Mouse (Mus musculus) midbrain, postnatal 0 days (tissue): Measurements from ENCODE around the gene Aspn. TPM values are rescaled to one million over a fixed set of nuclear protein-coding genes. Genes with fewer than 3 reads are reported as not detected.

Experiments
- ATAC-seq: fragments of 200-750 bp; cut with Nextera tagmentation; 2 replicates; pipeline ENCODE4 v1.8.0; 2017; ENCODE audit warnings: moderate number of reproducible peaks, mild to moderate bottlenecking, moderate TSS enrichment, moderate library complexity; ENCODE audit not compliant: low FRiP score
- DNase-seq: peaks from one replicate; pipeline ENCODE4 v3.0.0-alpha.2; 2015; ENCODE audit warnings: low spot score
- H3K27ac ChIP-seq: fragments of 300-500 bp; sonication (generic); 2 replicates; pipeline ENCODE4 v1.5.1; 2014; ENCODE audit warnings: low read depth, mild to moderate bottlenecking, low read length, mixed read lengths
- H3K27me3 ChIP-seq: fragments of 300-500 bp; sonication (generic); 2 replicates; pipeline ENCODE4 v1.6.1; 2014; ENCODE audit warnings: low read length, control low read depth, mixed read lengths; ENCODE audit not compliant: insufficient read depth
- H3K36me3 ChIP-seq: fragments of 300-500 bp; sonication (generic); 2 replicates; pipeline ENCODE4 v1.6.1; 2014; ENCODE audit warnings: low read length, control low read depth, mixed read lengths; ENCODE audit not compliant: insufficient read depth
- H3K4me1 ChIP-seq: fragments of 300-500 bp; sonication (generic); 2 replicates; pipeline ENCODE4 v1.6.1; 2014; ENCODE audit warnings: mild to moderate bottlenecking, control low read depth, antibody characterized with exemption, low read length, mixed read lengths; ENCODE audit not compliant: insufficient read depth
- H3K4me2 ChIP-seq: fragments of 300-500 bp; sonication (generic); 2 replicates; pipeline ENCODE4 v1.6.1; 2014; ENCODE audit warnings: low read depth, mild to moderate bottlenecking, low read length, mixed read lengths; ENCODE audit not compliant: poor library complexity, severe bottlenecking
- H3K4me3 ChIP-seq: fragments of 300-500 bp; sonication (generic); 2 replicates; pipeline ENCODE4 v1.5.1; 2014; ENCODE audit warnings: low read depth, mild to moderate bottlenecking, low read length, moderate library complexity
- H3K9ac ChIP-seq: fragments of 300-500 bp; sonication (generic); replicated peaks from 2 replicates; pipeline ENCODE4 v1.6.1; 2014; ENCODE audit warnings: mild to moderate bottlenecking, low read length, moderate library complexity, mixed read lengths; ENCODE audit not compliant: poor library complexity, severe bottlenecking
- H3K9me3 ChIP-seq: fragments of 300-500 bp; sonication (generic); 2 replicates; pipeline ENCODE4 v1.6.1; 2016; ENCODE audit warnings: low read length, control low read depth
- CTCF ChIP-seq: IDR thresholded peaks from 2 replicates; pipeline ENCODE4 v1.5.1; 2016; ENCODE audit warnings: antibody characterized with exemption, mild to moderate bottlenecking
- WGBS: fragments of 180-500 bp; shearing (Covaris S2); extraction: QIAGEN DNeasy Blood & Tissue Kit; methylation state at CpG from one replicate; pipeline ENCODE4 v1.1.7; 2014; 5-methylcytosine and 5-hydroxymethylcytosine counted together
- polyA plus RNA-seq: library from polyadenylated mRNA; unstranded; fragments of >200 nt; fragmentation: Nextera tagmentation; extraction: Ambion mirVana; gene quantifications from 2 replicates; pipeline ENCODE4 v1.2.1, GENCODE M21; 2015
- total RNA-seq: library from RNA; depleted of rRNA; stranded (reverse); fragments of >200 nt; gene quantifications from 2 replicates; pipeline ENCODE4 v1.2.3, GENCODE M21; 2014

Aspn gene
- total and polyA plus RNA-seq, 2 experiments from 2014 or later = 0.74 to 1.6 TPM

DNA sequence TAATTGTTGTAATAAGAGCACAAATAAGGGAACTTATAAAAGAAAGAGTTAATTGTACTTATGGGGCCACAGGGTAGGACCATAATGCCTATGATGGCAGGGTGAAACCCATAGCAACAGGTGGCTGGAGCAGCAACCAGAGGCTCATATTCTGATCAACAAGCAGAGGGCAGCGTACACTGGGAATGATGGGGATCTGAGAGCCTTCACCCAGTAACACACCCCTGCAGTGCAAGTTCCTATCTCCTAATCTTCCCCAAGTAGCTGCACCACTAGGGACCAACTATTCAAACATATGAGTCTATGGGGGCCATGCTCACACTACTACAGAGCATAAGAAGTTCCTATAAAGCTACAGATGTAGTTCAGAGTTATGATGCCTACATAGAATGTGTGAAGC is 20.1 kb downstream of the Aspn start:
- whole genome bisulfite sequencing = 85% methylated on average over 1 of the region's 1 CpGs
- ATAC-seq = no peak
- no peak for TF ChIP-seq CTCF

DNA sequence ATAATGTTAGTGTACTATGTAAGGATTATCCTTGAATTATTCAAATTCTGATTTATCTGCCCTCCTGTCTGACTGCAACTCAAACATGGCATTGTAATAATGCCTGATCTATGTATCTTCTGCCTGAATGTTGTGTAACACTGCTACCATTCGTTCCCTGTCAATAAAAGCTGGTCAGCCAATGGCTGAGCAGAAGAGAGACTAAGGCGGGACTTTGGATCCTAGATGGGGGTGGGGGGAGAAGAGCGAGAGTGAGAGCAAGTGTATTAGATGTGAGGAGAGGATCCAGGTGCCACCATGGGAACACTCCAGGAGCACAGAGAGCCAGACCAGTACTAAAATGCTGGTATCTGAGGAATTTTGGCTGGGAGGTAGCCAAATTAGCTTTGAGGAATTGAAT is 26.1 kb downstream of the Aspn start:
- ATAC-seq (no peak), DNase-seq (no peak)
- no peak overlapping the region for H3K27ac ChIP-seq
- H3K9me3 ChIP-seq = no peaks in the 10 kb centered on the region
- no peak overlapping the region for H3K9ac ChIP-seq
- 67% methylated on average over 3 of the region's 3 CpGs for WGBS
- H3K4me3 ChIP-seq = no peak overlapping the region
- H3K27me3 ChIP-seq = no peaks in the 10 kb centered on the region
- TF ChIP-seq CTCF = no peak
- no peaks in the 10 kb centered on the region for H3K4me1 ChIP-seq
- H3K4me2 ChIP-seq = no peak overlapping the region
- H3K36me3 ChIP-seq = no peaks in the 10 kb centered on the region

More for the DNA sequence above, 20.1 kb downstream of the Aspn start:
- H3K4me3 ChIP-seq = no peak overlapping the region
- no peak overlapping the region for H3K27ac ChIP-seq
- no peaks in the 10 kb centered on the region for H3K4me1 ChIP-seq
- no peak for DNase-seq
- no peaks in the 10 kb centered on the region for H3K9me3 ChIP-seq
- H3K4me2 ChIP-seq = no peak overlapping the region
- no peaks in the 10 kb centered on the region for H3K27me3 ChIP-seq
- H3K36me3 ChIP-seq = no peaks in the 10 kb centered on the region
- H3K9ac ChIP-seq = no peak overlapping the region

DNA sequence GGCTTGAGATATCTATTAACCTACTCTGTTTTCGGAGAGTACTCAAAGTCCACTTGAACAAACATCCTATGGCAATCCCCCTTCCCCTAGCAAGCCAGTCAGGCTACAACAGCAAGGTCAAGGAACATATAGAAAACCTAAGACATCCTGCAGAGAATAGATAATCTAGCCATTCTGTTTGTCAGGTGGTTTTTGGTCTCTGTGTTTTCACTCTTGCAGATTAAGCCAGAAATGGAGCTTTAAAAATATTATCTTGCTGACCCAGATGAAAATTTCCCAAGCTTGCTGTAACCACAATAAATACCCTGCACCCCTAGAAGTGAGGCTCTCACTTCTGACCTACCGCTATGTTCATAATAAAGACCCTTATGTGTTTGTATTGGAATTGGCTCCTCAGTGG is 27.2 kb downstream of the Aspn start:
- WGBS = 87% methylated on average over 2 of the region's 2 CpGs
- Histone ChIP-seq H3K9ac (no peak overlapping the region), H3K27me3 (no peaks in the 10 kb centered on the region), H3K27ac (no peak overlapping the region), H3K9me3 (no peaks in the 10 kb centered on the region), H3K4me2 (no peak overlapping the region), H3K36me3 (no peaks in the 10 kb centered on the region), H3K4me3 (no peak overlapping the region), H3K4me1 (no peaks in the 10 kb centered on the region)
- ATAC-seq (no peak), DNase-seq (no peak)
- no peak for TF ChIP-seq CTCF

DNA sequence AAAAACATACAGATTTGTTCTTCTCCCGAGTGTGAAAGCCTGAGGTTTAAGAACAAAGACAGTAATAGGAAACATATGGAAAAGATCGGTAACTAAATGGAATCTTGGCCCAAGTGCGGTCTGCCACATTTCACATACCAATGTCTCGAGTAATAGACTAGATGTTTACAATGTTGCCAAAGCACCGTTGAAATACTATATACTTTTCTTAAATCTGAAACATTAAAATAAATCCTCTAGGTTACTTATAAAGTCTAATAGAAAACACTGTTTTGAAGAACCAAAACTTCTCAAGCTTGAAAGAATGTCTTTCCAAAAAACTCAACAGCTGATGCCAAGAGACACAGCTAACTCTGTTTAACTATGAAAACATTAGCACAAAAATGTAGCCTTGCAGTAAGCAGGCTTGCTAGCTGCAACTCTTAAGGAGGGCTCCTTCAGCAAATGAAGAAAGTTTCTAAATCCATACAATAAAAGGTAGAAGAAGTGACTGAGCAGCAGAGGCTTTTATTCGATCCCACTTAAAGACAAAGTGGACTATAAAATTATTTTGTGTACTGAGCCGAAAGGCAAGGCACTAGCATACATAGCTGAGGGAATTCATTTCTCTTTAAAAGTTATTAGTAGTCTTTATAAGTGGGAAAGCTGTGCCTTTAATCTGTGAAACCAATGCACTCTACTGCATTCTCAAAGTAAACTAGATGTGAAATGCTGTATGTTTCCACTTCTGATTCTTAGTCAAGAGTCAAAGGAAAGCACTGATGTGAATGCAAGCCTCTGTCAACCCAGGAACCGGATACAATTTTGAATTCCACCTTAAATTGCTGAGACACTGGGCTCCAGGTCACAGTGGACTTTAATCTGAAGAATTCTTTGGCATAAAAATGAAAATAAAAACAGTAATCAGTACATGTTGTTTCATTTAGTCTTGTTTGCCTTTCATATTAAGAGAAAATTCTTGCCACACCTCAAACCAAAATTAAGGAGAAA is 37.6 kb downstream of the Aspn start, which contains the start of gene Omd:
Gene Omd (plus strand): TSS at position 922 of the 990 bp plus-strand sequence.
- Histone ChIP-seq H3K9me3 (no peaks in the 10 kb centered on the region), H3K27me3 (no peaks in the 10 kb centered on the region), H3K4me3 (no peak within 1 kb of the TSS), H3K4me2 (no peak within 1 kb of the TSS), H3K36me3 (no peaks in the 10 kb centered on the region), H3K9ac (no peak within 1 kb of the TSS), H3K4me1 (no peaks in the 10 kb centered on the region), H3K27ac (no peak within 1 kb of the TSS)
- no peak for DNase-seq
- 84% methylated on average over 8 of the region's 8 CpGs for WGBS
- TF ChIP-seq CTCF = no peak
- ATAC-seq = no peak

DNA sequence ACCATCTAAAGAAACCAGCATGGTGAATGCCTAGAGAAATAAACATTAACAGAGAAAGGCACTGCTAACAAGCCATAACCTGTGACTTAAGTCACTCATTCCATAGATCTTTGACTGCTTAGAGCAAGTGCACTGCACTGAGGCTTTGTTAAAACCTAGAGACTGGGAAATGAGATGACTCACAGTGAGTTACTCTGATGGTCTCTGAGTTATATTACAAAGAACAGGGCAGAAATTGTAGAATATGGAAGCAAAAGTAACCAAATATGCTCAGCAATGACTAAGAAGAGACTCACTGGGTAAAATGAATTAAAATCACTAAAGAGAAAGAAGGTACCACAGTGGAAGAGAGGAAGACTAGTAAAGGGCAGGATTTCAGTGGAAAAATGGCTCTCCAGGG is 39.6 kb downstream of the Aspn start:
- no peaks in the 10 kb centered on the region for H3K36me3 ChIP-seq
- no peak overlapping the region for H3K4me3 ChIP-seq
- H3K9me3 ChIP-seq = no peaks in the 10 kb centered on the region
- no peak for ATAC-seq
- no peak overlapping the region for H3K9ac ChIP-seq
- H3K27ac ChIP-seq = no peak overlapping the region
- no peaks in the 10 kb centered on the region for H3K4me1 ChIP-seq
- no peak for TF ChIP-seq CTCF
- H3K4me2 ChIP-seq = no peak overlapping the region
- no peak for DNase-seq
- H3K27me3 ChIP-seq = no peaks in the 10 kb centered on the region

DNA sequence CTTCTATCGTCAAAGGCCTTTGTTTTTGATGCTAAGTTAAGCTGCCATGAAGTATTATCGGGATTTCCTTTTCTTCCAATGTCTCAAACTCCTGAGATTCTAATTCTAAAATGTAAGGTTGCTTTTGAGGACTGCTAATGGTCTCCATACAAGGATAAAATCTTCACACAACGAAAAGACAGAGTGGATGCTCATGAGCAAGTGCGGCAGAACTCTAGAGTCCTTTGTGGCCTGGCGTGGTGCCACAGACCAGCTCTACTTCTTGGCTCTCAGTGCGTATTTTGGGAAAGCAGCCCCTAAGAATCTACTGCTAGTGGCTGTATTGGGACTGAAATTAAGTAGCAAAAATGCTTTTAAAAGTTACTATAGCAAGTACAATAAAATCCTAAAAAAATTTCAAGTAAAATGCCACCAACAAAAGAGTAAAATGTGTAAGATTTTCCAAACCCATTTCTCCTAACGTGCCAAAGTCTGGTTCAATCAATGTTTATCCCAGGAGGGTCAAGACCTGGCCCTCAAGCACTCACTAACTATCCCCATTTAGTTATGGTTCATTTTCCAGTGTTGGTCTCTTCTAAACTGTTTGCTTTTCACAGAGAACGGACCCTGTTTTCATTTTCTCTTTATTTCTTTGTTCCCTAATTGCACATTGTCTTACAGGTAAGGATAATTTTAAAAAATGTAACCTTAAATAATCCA is 40.2 kb downstream of the Aspn start:
- DNase-seq (peak; percentile 10), ATAC-seq (no peak)
- no peaks in the 10 kb centered on the region for H3K4me1 ChIP-seq
- TF ChIP-seq CTCF = no peak
- no peak overlapping the region for H3K27ac ChIP-seq
- H3K9me3 ChIP-seq = no peaks in the 10 kb centered on the region
- H3K36me3 ChIP-seq = no peaks in the 10 kb centered on the region
- H3K4me3 ChIP-seq = no peak overlapping the region
- H3K9ac ChIP-seq = no peak overlapping the region
- 77% methylated on average over 8 of the region's 8 CpGs for WGBS
- H3K4me2 ChIP-seq = no peak overlapping the region
- no peaks in the 10 kb centered on the region for H3K27me3 ChIP-seq
